Mouse (Mus musculus) ES-Bruce4 (cell line): ENCODE measurements around the gene Kcng4.

Experiments
- CTCF ChIP-seq: IDR thresholded peaks from one replicate; pipeline ENCODE4 v1.8.1; 2011; ENCODE audit warnings: low read depth, low read length
- EP300 ChIP-seq: IDR thresholded peaks from 2 replicates; pipeline ENCODE4 v1.6.1; 2011; ENCODE audit warnings: low read depth, low read length; ENCODE audit not compliant: insufficient read depth
- POLR2A ChIP-seq: IDR thresholded peaks from one replicate; pipeline ENCODE4 v1.8.1; 2011; ENCODE audit warnings: low read length; ENCODE audit not compliant: insufficient read depth

DNA sequence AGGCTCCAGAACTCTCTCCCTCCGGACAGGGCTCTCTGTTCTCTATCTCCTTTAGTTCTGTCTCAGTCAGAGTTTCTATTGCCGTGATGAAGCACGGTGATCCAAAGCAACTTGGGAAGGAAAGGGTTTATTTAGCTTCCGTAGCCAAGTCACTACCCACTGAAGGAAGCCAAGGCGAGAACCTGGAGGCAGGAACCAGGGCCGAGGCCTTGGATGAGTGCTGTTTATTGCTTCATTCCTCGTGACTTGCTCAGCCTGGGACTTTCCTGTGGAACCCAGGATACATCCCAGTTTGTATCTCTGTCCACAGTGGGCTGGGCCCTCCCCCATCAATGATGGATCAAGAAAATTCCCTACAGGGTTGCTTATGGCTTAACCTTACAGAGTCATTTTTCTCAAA is 1.3 kb upstream of the Kcng4 start:
- TF ChIP-seq CTCF = no peak
- TF ChIP-seq POLR2A = no peak
- TF ChIP-seq EP300 = no peak
